Mouse (Mus musculus) forebrain, embryonic 12.5 days (tissue): Measurements from ENCODE around the gene Hoxd11. TPM values are rescaled to one million over a fixed set of nuclear protein-coding genes. Genes with fewer than 3 reads are reported as not detected.

Experiments
- ATAC-seq: fragments of 200-750 bp; cut with Nextera tagmentation; 2 replicates; pipeline ENCODE4 v1.8.0; 2017; ENCODE audit warnings: moderate TSS enrichment; ENCODE audit not compliant: low FRiP score
- H3K27ac ChIP-seq: fragments of 300-500 bp; sonication (generic); 2 replicates; pipeline ENCODE4 v1.5.1; 2016; ENCODE audit warnings: mild to moderate bottlenecking
- H3K27me3 ChIP-seq: fragments of 300-500 bp; sonication (generic); 2 replicates; pipeline ENCODE4 v1.6.1; 2016; ENCODE audit warnings: mild to moderate bottlenecking
- H3K36me3 ChIP-seq: fragments of 300-500 bp; sonication (generic); replicated peaks from 2 replicates; pipeline ENCODE4 v1.6.1; 2016; ENCODE audit warnings: mild to moderate bottlenecking
- H3K4me1 ChIP-seq: fragments of 300-500 bp; sonication (generic); 2 replicates; pipeline ENCODE4 v1.6.1; 2016
- H3K4me2 ChIP-seq: fragments of 300-500 bp; sonication (generic); 2 replicates; pipeline ENCODE4 v1.6.1; 2016; ENCODE audit warnings: mild to moderate bottlenecking, moderate library complexity
- H3K4me3 ChIP-seq: fragments of 300-500 bp; sonication (generic); replicated peaks from 2 replicates; pipeline ENCODE4 v1.5.1; 2016; ENCODE audit warnings: mild to moderate bottlenecking
- H3K9ac ChIP-seq: fragments of 300-500 bp; sonication (generic); 2 replicates; pipeline ENCODE4 v1.6.1; 2016; ENCODE audit warnings: mild to moderate bottlenecking
- H3K9me3 ChIP-seq: fragments of 300-500 bp; sonication (generic); 2 replicates; pipeline ENCODE4 v1.6.1; 2016
- WGBS: fragments of 180-500 bp; shearing (Covaris S2); methylation state at CpG from one replicate; pipeline ENCODE4 v1.1.7; 2016; 5-methylcytosine and 5-hydroxymethylcytosine counted together
- polyA plus RNA-seq: library from polyadenylated mRNA; unstranded; fragments of >200 nt; fragmentation: Nextera tagmentation; extraction: Ambion mirVana; gene quantifications from 2 replicates; pipeline ENCODE4 v1.2.1, GENCODE M21; 2016

Gene Hoxd11
- polyA plus RNA-seq, 1 experiment from 2014 or later = not detected

DNA sequence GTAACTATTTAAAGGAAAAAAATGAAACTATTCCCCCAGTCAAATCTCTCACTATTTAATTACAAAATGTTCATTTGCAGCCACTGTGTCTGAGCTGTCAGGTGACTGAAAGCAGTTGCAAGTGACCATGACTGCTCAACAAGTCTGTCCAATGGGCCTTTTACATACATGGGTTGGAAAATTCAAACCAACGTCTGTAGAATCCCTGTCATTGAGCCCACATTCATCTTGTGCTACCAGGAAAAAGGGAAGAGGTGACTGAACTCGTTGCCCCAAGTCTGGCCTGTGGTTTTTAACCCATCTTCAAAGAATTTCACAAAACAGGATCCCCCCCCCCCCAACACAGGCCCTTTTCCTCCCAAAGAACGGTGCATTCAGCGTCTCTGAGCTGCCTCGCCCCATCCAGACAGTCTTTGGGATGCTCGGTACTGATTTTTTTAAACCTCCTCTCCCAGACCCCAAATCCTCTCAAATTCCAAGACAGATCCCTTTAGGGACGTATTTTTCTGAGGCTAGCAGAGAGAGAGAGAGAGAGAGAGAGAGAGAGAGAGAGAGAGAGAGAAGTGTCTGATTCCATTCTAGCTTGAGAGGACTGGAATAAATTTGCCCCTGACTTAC lies 16.6 kb downstream of the Hoxd11 start:
- peaks cover 100% of the 10 kb centered on the region for H3K27me3 ChIP-seq
- H3K27ac ChIP-seq = no peak overlapping the region
- no peak overlapping the region for H3K4me3 ChIP-seq
- ATAC-seq = no peak
- no peaks in the 10 kb centered on the region for H3K9me3 ChIP-seq
- H3K4me2 ChIP-seq = no peak overlapping the region
- 2% methylated on average over 7 of the region's 7 CpGs for WGBS
- no peaks in the 10 kb centered on the region for H3K36me3 ChIP-seq
- H3K9ac ChIP-seq = no peak overlapping the region
- H3K4me1 ChIP-seq = peaks cover 18% of the 10 kb centered on the region

DNA sequence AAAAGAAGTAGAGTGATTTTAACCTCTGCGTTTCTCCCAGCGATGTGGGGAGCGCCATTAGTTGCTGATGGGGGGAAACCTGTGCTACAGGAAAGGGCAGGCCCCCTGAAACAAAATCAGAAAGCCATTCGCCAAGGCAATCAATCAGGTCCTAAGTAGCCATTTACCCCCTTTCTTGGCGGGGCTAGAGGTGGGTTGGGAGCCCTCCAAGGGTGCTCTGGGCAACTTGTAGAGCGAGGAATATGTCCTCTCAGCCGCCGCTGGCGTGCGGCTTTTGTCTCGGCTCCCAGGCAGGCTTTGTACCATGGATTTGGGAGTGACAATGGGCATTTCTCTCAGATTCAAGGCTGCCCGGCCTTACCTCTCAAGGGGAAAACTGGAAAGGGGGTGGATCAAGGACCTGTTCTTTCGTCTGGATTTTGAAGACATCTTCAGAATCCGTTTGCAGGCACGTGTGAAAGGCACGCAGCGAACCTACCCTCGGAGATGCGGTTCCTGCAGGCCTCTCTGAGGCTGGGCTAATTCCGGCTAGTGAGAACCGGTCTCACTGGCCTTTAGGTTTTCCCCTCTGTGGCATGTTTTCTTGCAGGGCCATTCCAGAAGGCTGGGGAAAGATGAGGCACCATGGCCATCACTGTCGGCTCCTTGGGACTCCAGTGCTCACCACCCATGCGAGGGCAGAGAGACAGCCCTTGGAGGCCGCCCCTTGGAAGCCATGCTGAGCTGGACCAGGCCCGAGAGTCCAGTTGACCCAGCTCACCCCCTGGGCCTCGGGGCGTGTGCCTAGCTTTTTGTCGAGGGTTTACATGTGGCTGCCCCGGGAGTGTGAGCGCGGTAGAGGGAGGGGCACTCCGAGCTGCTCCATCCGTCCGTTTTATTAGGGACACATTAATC lies 17.3 kb downstream of the Hoxd11 start:
- Histone ChIP-seq H3K36me3 (no peaks in the 10 kb centered on the region), H3K27ac (no peak overlapping the region), H3K4me3 (no peak overlapping the region), H3K27me3 (peaks cover 99% of the 10 kb centered on the region), H3K4me1 (peaks cover 14% of the 10 kb centered on the region), H3K4me2 (no peak overlapping the region), H3K9me3 (no peaks in the 10 kb centered on the region), H3K9ac (no peak overlapping the region)
- WGBS = 1% methylated on average over 34 of the region's 34 CpGs
- no peak for ATAC-seq

DNA sequence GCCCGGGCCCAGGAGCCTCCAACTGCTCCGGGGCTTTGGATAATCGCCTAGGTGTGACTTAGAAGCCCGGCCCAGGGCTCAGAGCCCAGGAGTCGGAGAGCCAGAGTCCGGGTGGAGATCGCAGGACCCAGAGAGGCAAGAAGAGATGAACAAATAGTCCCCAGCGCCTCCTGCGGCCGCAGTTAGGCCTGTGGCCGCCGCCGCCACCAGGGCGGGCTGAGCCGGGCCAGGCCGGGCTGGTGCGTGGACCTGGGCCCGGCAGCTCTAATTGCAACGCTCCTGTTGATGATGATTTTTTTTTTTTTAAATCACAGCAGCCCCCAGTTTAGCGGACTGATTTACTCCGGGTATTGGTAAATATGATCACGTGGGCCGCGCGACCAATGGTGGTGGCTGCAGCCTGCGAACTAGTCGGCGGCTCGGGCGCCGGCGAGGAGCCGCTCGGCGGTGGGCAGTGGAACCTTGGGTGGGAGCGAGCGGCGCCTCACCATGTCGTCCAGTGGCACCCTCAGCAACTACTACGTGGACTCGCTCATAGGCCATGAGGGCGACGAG lies 18.3 kb downstream of the Hoxd11 start, which contains the start of gene Hoxd9:
Hoxd9 (plus strand) TSS at position 161 of the 555 bp plus-strand sequence.
- H3K4me3 ChIP-seq = peak within 1 kb of the TSS; percentile 33
- no peaks in the 10 kb centered on the region for H3K9me3 ChIP-seq
- no peak within 1 kb of the TSS for H3K9ac ChIP-seq
- no peak within 1 kb of the TSS for H3K27ac ChIP-seq
- WGBS = under 1% methylated on average over 43 of the region's 43 CpGs
- peaks cover 14% of the 10 kb centered on the region for H3K4me1 ChIP-seq
- H3K36me3 ChIP-seq = no peaks in the 10 kb centered on the region
- peak; percentile 70 for ATAC-seq
- peaks cover 98% of the 10 kb centered on the region for H3K27me3 ChIP-seq
- H3K4me2 ChIP-seq = peak within 1 kb of the TSS; percentile 54

DNA sequence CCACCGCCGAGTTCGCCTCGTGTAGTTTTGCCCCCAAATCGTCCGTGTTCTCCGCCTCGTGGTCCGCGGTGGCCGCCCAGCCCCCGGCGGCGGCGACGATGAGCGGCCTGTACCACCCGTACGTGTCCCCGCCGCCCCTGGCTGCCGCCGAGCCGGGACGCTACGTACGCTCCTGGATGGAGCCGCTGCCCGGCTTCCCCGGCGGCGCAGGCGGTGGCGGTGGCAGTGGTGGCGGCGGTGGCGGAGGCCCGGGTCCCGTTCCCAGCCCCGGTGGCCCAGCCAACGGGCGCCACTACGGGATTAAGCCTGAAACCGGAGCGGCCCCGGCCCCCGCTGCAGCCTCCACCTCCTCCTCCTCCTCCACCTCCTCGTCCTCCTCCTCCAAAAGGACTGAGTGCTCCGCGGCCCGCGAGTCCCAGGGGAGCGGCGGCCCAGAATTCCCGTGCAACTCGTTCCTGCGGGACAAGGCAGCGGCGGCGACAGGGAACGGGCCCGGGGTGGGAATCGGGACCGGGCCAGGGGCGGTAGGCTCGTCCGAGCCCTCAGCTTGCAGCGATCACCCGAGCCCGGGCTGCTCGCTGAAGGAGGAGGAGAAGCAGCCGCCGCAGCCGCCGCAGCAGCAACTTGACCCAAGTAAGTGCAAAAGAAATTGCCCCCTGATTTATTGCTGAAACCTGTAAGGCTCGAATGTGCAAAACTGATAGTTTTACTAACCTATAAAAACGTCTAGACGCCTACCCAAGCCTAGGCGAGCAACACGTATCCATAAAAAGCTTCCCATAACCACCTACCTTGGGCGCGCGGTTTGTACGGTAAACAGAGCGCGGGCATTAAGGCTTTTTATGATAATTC lies 19.1 kb downstream of the Hoxd11 start:
- H3K9ac ChIP-seq = no peak overlapping the region
- WGBS = under 1% methylated on average over 86 of the region's 86 CpGs
- H3K27ac ChIP-seq = no peak overlapping the region
- peak; percentile 53; the same call in 1 of the 2 replicates for ATAC-seq
- peak overlapping the region; percentile 33 for H3K4me3 ChIP-seq
- no peaks in the 10 kb centered on the region for H3K36me3 ChIP-seq
- H3K9me3 ChIP-seq = no peaks in the 10 kb centered on the region
- H3K4me1 ChIP-seq = peaks cover 14% of the 10 kb centered on the region
- peak overlapping the region; percentile 54 for H3K4me2 ChIP-seq
- peaks cover 97% of the 10 kb centered on the region for H3K27me3 ChIP-seq

DNA sequence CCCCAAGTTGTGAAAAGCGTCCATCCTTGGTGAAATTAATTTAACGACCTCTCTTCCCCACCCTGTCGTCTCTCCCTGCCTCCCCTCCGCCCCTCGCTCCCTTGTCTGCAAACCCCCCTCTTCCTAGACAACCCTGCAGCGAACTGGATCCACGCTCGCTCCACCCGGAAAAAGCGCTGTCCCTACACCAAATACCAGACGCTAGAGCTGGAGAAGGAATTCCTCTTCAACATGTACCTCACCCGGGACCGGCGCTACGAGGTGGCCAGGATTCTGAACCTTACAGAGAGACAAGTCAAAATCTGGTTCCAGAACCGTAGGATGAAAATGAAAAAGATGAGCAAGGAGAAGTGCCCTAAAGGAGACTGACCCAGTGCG lies 19.7 kb downstream of the Hoxd11 start:
- Histone ChIP-seq H3K4me1 (peaks cover 14% of the 10 kb centered on the region), H3K27ac (no peak overlapping the region), H3K4me2 (no peak overlapping the region), H3K4me3 (no peak overlapping the region), H3K9me3 (no peaks in the 10 kb centered on the region), H3K27me3 (peaks cover 97% of the 10 kb centered on the region), H3K36me3 (no peaks in the 10 kb centered on the region), H3K9ac (no peak overlapping the region)
- WGBS = 1% methylated on average over 17 of the region's 17 CpGs
- no peak for ATAC-seq

- Histone ChIP-seq H3K4me2 (no peak overlapping the region), H3K9me3 (no peaks in the 10 kb centered on the region), H3K27me3 (peaks cover 97% of the 10 kb centered on the region), H3K27ac (no peak overlapping the region), H3K4me3 (no peak overlapping the region), H3K36me3 (no peaks in the 10 kb centered on the region), H3K9ac (no peak overlapping the region), H3K4me1 (peaks cover 18% of the 10 kb centered on the region)
- WGBS = 2% methylated on average over 23 of the region's 23 CpGs
- no peak for ATAC-seq
Measured at GRCm38 (mm10) chr2:74699664-74700545, 20.5 kb downstream of the Hoxd11 start.

- no peak overlapping the region for H3K4me2 ChIP-seq
- peaks cover 97% of the 10 kb centered on the region for H3K27me3 ChIP-seq
- 2% methylated on average over 22 of the region's 22 CpGs for WGBS
- H3K27ac ChIP-seq = no peak overlapping the region
- H3K9me3 ChIP-seq = no peaks in the 10 kb centered on the region
- no peak for ATAC-seq
- H3K9ac ChIP-seq = no peak overlapping the region
- H3K4me1 ChIP-seq = peaks cover 26% of the 10 kb centered on the region
- no peaks in the 10 kb centered on the region for H3K36me3 ChIP-seq
- H3K4me3 ChIP-seq = no peak overlapping the region
Measured at GRCm38 (mm10) chr2:74700546-74701112, 21.3 kb downstream of the Hoxd11 start.

GRCm38 (mm10) chr2:74701949-74702819 lies 22.8 kb downstream of the Hoxd11 start:
- H3K4me3 ChIP-seq = no peak overlapping the region
- H3K4me1 ChIP-seq = peaks cover 27% of the 10 kb centered on the region
- no peaks in the 10 kb centered on the region for H3K36me3 ChIP-seq
- no peak for ATAC-seq
- 11% methylated on average over 17 of the region's 17 CpGs for WGBS
- peaks cover 95% of the 10 kb centered on the region for H3K27me3 ChIP-seq
- H3K9ac ChIP-seq = no peak overlapping the region
- H3K9me3 ChIP-seq = no peaks in the 10 kb centered on the region
- no peak overlapping the region for H3K4me2 ChIP-seq
- no peak overlapping the region for H3K27ac ChIP-seq

DNA sequence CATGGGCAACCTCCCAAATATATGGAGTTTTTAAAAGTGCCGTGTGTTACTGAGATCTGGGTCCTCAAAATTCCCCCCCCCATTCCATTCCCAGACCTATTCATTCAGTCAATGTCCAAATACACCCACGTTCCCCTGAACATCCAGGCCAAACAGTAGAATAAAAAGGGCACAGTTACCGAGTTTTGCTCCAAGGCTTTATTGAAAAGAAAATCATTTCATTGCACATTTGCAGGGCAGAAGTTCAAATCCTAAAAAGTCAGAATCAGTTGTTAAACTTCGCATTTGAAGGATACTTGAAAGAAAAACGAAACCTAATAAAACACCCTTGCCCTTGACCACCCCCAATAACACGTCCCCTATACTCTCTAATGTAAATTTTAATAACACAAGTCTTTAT lies 23.5 kb downstream of the Hoxd11 start:
- no peak for ATAC-seq
- Histone ChIP-seq H3K4me1 (peaks cover 23% of the 10 kb centered on the region), H3K4me2 (no peak overlapping the region), H3K4me3 (no peak overlapping the region), H3K27ac (no peak overlapping the region), H3K9ac (no peak overlapping the region), H3K9me3 (no peaks in the 10 kb centered on the region), H3K27me3 (peaks cover 95% of the 10 kb centered on the region), H3K36me3 (no peaks in the 10 kb centered on the region)
- WGBS = 12% methylated on average over 6 of the region's 6 CpGs

GRCm38 (mm10) chr2:74703317-74703716 lies 24.0 kb downstream of the Hoxd11 start:
- no peak overlapping the region for H3K4me3 ChIP-seq
- H3K27me3 ChIP-seq = peaks cover 95% of the 10 kb centered on the region
- no peaks in the 10 kb centered on the region for H3K36me3 ChIP-seq
- WGBS = 2% methylated on average over 10 of the region's 10 CpGs
- no peak overlapping the region for H3K9ac ChIP-seq
- ATAC-seq = no peak
- H3K4me2 ChIP-seq = no peak overlapping the region
- H3K27ac ChIP-seq = no peak overlapping the region
- H3K4me1 ChIP-seq = peaks cover 18% of the 10 kb centered on the region
- no peaks in the 10 kb centered on the region for H3K9me3 ChIP-seq
